Mouse (Mus musculus) olfactory bulb, adult 2 months (tissue): ENCODE measurements at regions not wholly inside any gene's neighbourhood (a gene's known extent, or its start where the extent isn't known, plus 50 kb on each side); places are given as distances from the start of the nearest gene placed in this dataset.

ENCODE experiments used
- H3K27ac ChIP-seq: fragments of 200-500 bp; 2 replicates; pipeline ENCODE4 v1.5.1; 2012; ENCODE audit warnings: low read depth, low read length; ENCODE audit not compliant: insufficient read depth
- H3K4me1 ChIP-seq: fragments of 200-500 bp; 2 replicates; pipeline ENCODE4 v1.6.1; 2012; ENCODE audit warnings: low read length; ENCODE audit not compliant: control insufficient read depth, insufficient read depth
- H3K4me3 ChIP-seq: fragments of 200-500 bp; 2 replicates; pipeline ENCODE4 v1.5.1; 2012; ENCODE audit warnings: mild to moderate bottlenecking, low read depth, low read length, moderate library complexity; ENCODE audit not compliant: insufficient read depth
- CTCF ChIP-seq: fragments of 200-500 bp; IDR thresholded peaks from 2 replicates; pipeline ENCODE4 v1.5.1; 2012; ENCODE audit warnings: low read depth, mild to moderate bottlenecking, low read length, moderate library complexity; ENCODE audit not compliant: insufficient read depth
- POLR2A ChIP-seq: fragments of 200-500 bp; IDR thresholded peaks from 2 replicates; pipeline ENCODE4 v1.6.1; 2012; ENCODE audit warnings: mild to moderate bottlenecking, low read depth, low read length, moderate library complexity; ENCODE audit not compliant: insufficient read depth
- WGBS: fragments of 180-500 bp; shearing (Covaris S2); methylation state at CpG from one replicate; pipeline ENCODE4 v1.1.7; 2018; 5-methylcytosine and 5-hydroxymethylcytosine counted together

DNA sequence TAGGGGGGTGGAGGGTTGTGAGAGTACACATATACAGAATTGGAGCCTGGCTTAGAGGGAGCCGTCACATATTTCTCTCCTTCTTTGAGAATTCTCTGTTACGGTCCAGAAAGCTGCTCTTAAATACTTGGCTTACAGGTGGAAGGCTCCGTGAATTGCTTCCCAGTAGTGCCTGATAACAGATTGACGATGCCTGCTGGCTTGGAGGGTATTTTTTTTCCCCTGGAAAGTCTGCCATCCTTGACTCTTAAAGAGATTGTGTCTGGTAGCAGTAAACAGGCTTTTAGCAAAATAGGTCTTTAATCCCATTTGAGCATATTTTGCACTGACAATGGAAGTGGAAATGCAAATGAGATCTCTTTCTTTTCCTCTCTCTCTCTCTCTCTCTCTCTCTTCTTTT is 164.4 kb upstream of the Auts2 start:
- WGBS = 62% methylated on average over 4 of the region's 4 CpGs
- Histone ChIP-seq H3K27ac (no peak overlapping the region), H3K4me3 (no peak overlapping the region), H3K4me1 (no peaks in the 10 kb centered on the region)
- no peak for TF ChIP-seq CTCF
- no peak for TF ChIP-seq POLR2A

DNA sequence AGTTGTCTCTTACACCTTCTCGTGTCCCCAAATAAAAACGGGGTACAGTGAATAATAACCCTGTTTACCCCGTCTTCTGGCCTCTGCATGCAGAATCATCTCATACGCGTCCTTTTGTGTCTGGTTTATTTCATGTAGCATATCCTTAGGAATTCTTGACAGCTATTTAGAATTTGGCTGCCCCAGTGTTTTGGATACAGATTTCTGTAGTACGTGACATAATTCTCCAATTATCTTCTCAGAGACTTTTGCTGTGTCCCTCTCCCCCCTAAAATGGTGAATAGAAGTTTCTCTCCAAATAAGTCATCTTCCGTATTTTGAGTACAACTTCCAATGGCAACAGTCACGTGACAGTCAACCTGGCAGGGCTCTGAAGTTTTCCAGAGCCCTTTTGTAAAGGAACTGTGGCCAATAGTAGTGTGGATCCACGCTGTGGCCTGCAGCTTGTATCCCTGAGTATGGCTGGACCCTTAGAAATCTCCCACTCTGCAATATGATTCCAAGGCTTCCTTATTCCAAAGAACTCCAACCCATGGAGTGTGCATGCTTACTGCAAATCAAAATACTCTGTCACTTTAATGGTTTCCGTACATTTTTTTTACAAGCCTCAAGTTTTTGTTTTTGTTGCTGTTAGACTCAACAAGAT is 160.4 kb upstream of the Auts2 start:
- H3K4me3 ChIP-seq = no peak overlapping the region
- no peak for TF ChIP-seq CTCF
- no peak for TF ChIP-seq POLR2A
- WGBS = 88% methylated on average over 10 of the region's 10 CpGs

DNA sequence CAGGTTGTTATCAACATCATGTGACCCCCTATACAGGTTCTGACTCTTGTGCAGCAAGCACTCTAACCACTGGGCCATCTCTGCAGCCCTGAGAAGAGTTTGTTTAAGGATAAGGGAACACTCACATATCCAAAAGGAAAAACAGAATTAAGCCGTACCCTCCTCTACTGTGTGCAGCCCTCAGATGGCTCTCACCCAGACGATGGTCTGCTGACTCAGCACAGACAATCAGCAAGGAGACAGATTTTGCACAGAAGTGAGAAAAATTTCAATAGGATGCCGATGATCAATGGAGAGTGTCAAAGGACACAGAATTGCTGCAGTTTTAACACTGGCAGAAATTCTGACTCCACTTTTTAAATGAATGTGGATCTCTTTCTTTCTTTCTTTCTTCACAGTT is 159.4 kb upstream of the Auts2 start:
- no peaks in the 10 kb centered on the region for H3K4me1 ChIP-seq
- H3K4me3 ChIP-seq = no peak overlapping the region
- no peak overlapping the region for H3K27ac ChIP-seq
- 82% methylated on average over 3 of the region's 3 CpGs for WGBS
- TF ChIP-seq CTCF = no peak
- TF ChIP-seq POLR2A = no peak

More for the DNA sequence above, 160.4 kb upstream of the Auts2 start:
- Histone ChIP-seq H3K4me1 (no peaks in the 10 kb centered on the region), H3K27ac (no peak overlapping the region)

DNA sequence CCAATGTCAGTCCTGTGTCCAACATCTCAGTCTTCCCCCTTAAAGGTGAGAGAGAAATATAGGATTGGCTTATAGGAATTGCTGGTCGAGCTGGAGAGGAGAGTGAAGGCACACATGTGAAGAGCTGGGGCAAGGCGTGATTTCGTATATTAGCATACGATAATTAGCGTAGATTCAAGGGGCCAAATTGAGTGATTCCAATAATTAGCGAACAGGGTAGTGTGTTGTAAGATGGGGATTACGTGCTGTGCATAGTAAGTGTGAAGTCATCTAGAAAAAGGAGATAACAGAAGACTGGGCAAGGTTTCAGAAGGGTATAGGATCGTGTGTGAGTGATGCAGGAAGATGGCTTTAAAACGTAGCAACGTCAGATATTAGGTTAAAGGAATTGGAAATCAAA is 147.6 kb upstream of the Auts2 start:
- TF ChIP-seq POLR2A (no peak), CTCF (no peak)
- Histone ChIP-seq H3K4me1 (peaks cover 3% of the 10 kb centered on the region), H3K27ac (no peak overlapping the region), H3K4me3 (no peak overlapping the region)
- 89% methylated on average over 10 of the region's 10 CpGs for WGBS

DNA sequence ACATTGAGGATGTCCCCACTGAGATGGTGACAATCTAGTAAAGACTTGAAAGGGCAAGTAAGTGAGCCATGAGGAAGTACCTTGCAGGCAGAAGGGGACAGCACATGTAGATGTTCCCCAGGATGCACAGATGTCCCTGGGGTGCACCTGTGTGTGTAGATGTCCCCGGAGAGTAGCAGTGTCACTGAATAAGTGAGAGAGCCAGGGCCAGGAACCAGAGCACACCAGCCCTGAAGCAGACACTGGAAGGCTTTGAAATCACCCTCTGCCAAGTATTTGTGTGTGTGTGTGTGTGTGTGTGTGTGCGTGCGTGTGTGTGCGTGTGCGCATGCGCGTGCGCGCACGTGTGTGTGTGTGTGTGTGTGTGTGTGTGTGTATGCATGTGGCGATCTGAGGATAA is 132.1 kb upstream of the Auts2 start:
- TF ChIP-seq CTCF = no peak
- no peak for TF ChIP-seq POLR2A
- no peak overlapping the region for H3K4me3 ChIP-seq
- H3K4me1 ChIP-seq = peaks cover 5% of the 10 kb centered on the region
- no peak overlapping the region for H3K27ac ChIP-seq
- WGBS = 95% methylated on average over 11 of the region's 11 CpGs

DNA sequence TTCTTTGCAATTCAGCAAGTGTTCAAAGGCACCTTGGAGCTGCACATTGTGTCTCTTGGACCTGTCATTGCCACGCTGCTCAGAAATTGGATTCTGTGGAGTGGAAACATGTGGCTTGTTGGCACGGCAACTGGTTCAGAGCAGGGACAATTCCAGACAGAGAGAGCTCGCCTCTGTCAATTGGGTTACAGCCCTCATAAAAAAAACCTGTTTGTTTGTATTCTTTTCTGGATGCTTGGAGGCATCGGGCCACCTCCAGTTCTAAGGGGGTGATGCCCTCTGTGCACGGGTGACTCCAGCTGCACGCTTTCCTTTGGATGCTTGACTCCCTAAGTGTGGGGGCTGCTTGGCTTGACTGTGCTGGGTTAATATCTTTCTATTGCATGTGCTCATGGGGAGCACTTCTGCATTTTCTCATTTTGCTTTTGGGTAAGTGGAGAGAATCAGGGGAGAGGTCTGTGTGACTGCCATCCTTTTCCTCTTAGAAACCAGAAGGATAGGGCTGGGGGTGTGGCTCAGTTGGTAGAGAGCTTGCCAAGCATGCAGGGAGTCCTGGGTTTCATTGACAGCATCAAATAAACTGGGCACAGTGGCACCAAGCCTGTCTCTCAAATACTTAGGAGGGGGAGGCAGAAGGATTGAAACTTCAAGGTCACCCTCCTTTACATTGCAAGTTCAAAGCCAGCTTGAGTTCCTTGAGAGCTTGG is 130.6 kb upstream of the Auts2 start:
- no peak overlapping the region for H3K4me3 ChIP-seq
- no peak for TF ChIP-seq CTCF
- TF ChIP-seq POLR2A = no peak
- no peak overlapping the region for H3K27ac ChIP-seq
- 17% methylated on average over 6 of the region's 6 CpGs for WGBS
- peaks cover 5% of the 10 kb centered on the region for H3K4me1 ChIP-seq

GRCm38 (mm10) chr5:132671496-132671895 is 128.4 kb upstream of the Auts2 start:
- Histone ChIP-seq H3K27ac (no peak overlapping the region), H3K4me1 (peaks cover 5% of the 10 kb centered on the region), H3K4me3 (no peak overlapping the region)
- 75% methylated on average over 5 of the region's 5 CpGs for WGBS
- TF ChIP-seq POLR2A (no peak), CTCF (no peak)

GRCm38 (mm10) chr5:132667316-132667715 is 124.2 kb upstream of the Auts2 start:
- Histone ChIP-seq H3K27ac (no peak overlapping the region), H3K4me1 (peaks cover 8% of the 10 kb centered on the region), H3K4me3 (no peak overlapping the region)
- WGBS = 42% methylated on average over 4 of the region's 4 CpGs
- TF ChIP-seq POLR2A (no peak), CTCF (no peak)

DNA sequence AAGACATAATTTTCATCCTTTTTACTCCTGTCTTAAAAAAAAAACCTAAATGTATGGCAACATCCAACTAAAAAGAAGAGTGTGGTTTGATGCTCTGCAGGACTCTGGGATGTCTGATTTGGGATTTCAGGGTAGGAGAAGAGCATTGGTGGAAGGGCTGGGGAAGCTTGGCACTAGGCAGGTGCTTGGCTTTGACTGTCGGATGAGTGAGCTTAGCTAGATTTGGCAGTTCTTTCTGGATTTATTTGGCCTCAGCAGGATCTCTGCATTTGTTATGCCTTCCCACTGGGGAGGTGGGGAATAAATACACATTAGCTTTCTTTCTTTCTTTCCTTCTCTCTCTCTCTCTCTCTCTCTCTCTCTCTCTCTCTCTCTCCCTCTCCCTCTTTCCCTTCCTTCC is 118.1 kb upstream of the Auts2 start:
- no peak overlapping the region for H3K4me3 ChIP-seq
- H3K4me1 ChIP-seq = peaks cover 10% of the 10 kb centered on the region
- TF ChIP-seq POLR2A (no peak), CTCF (no peak)
- no peak overlapping the region for H3K27ac ChIP-seq
- 62% methylated on average over 1 of the region's 1 CpGs for WGBS

GRCm38 (mm10) chr5:132660036-132660435 is 116.9 kb upstream of the Auts2 start:
- no peak overlapping the region for H3K27ac ChIP-seq
- no peak overlapping the region for H3K4me3 ChIP-seq
- TF ChIP-seq CTCF (no peak), POLR2A (no peak)
- peaks cover 10% of the 10 kb centered on the region for H3K4me1 ChIP-seq
- WGBS = 88% methylated on average over 7 of the region's 7 CpGs
